Mouse (Mus musculus): ENCODE measurements around the gene Agpat1. TPM values are rescaled to one million over a fixed set of nuclear protein-coding genes. Genes with fewer than 3 reads are reported as not detected.
A peak's percentile ranks its signal among the peaks of the same experiment; 100 is the strongest.

Agpat1 gene
- total RNA-seq, 2 experiments from 2014 or later: 61.5 to 63.2 TPM

- intact Hi-C loops (cut with DNase I): loop anchor here (10.0 kb wide), 1 partner anchor 186 kb away; the partner anchor contains the start of genes Dxo and Stk19
- DNase-seq: peak in 1 of 2 experiments; percentile 8
Observed at GRCm38 (mm10) chr17:34648141-34648890, 44.3 kb downstream of the Agpat1 start.

- DNase-seq: no peak
- intact Hi-C loops (cut with DNase I): loop anchor here (10.0 kb wide), 1 partner anchor 186 kb away; the partner anchor contains the start of genes Dxo and Stk19
Observed at GRCm38 (mm10) chr17:34649106-34649864, 45.2 kb downstream of the Agpat1 start.

- intact Hi-C loops (cut with DNase I): no loop called here
- DNase-seq: no peak
Observed at GRCm38 (mm10) chr17:34650781-34651180, 46.7 kb downstream of the Agpat1 start.

- DNase-seq: no peak
- intact Hi-C loops (cut with DNase I): loop anchor here (2.0 kb wide), 1 partner anchor 61 kb away; no protein-coding TSS in a partner anchor
Observed at GRCm38 (mm10) chr17:34651507-34652221, 47.6 kb downstream of the Agpat1 start.

- intact Hi-C loops (cut with DNase I): loop anchor here (2.0 kb wide), 1 partner anchor 60 kb away; no protein-coding TSS in a partner anchor
Observed at GRCm38 (mm10) chr17:34652546-34652945, 48.5 kb downstream of the Agpat1 start.

GRCm38 (mm10) chr17:34652985-34653384, 48.9 kb downstream of the Agpat1 start:
- intact Hi-C loops (cut with DNase I): loop anchor here (2.0 kb wide), 1 partner anchor 60 kb away; no protein-coding TSS in a partner anchor
- DNase-seq: no peak

More at GRCm38 (mm10) chr17:34652546-34652945, 48.5 kb downstream of the Agpat1 start:
- DNase-seq: no peak

GRCm38 (mm10) chr17:34653746-34654285, 49.8 kb downstream of the Agpat1 start:
- DNase-seq: peak in 1 of 2 experiments; percentile 63
- intact Hi-C loops (cut with DNase I): loop anchor here (2.0 kb wide), 1 partner anchor 59 kb away; no protein-coding TSS in a partner anchor

GRCm38 (mm10) chr17:34654392-34654791, 50.3 kb downstream of the Agpat1 start:
- intact Hi-C loops (cut with DNase I): no loop called here
- no peak for DNase-seq

- DNase-seq: peak; percentile 73 to 81
- intact Hi-C loops (cut with DNase I): no loop called here
Observed at GRCm38 (mm10) chr17:34655160-34655559, 51.1 kb downstream of the Agpat1 start.

GRCm38 (mm10) chr17:34655581-34655991, 51.5 kb downstream of the Agpat1 start:
- intact Hi-C loops (cut with DNase I): no loop called here
- peak; percentile 83 to 89 for DNase-seq

GRCm38 (mm10) chr17:34656666-34657065, 52.6 kb downstream of the Agpat1 start:
- no peak for DNase-seq
- intact Hi-C loops (cut with DNase I): no loop called here

- no peak for DNase-seq
- intact Hi-C loops (cut with DNase I): no loop called here
Observed at GRCm38 (mm10) chr17:34657271-34657670, 53.2 kb downstream of the Agpat1 start.

GRCm38 (mm10) chr17:34658145-34658544, 54.1 kb downstream of the Agpat1 start:
- intact Hi-C loops (cut with DNase I): no loop called here

GRCm38 (mm10) chr17:34658591-34658990, 54.5 kb downstream of the Agpat1 start:
- DNase-seq: no peak
- intact Hi-C loops (cut with DNase I): no loop called here

More at GRCm38 (mm10) chr17:34658145-34658544, 54.1 kb downstream of the Agpat1 start:
- DNase-seq: no peak

- no peak for DNase-seq
- intact Hi-C loops (cut with DNase I): no loop called here
Observed at GRCm38 (mm10) chr17:34659181-34659896, 55.3 kb downstream of the Agpat1 start.

- intact Hi-C loops (cut with DNase I): no loop called here
- no peak for DNase-seq
Observed at GRCm38 (mm10) chr17:34659897-34660214, 55.8 kb downstream of the Agpat1 start.

- intact Hi-C loops (cut with DNase I): no loop called here
- DNase-seq: peak in 1 of 2 experiments; percentile 65
Observed at GRCm38 (mm10) chr17:34660259-34660820, 56.3 kb downstream of the Agpat1 start.

GRCm38 (mm10) chr17:34661121-34661591, 57.1 kb downstream of the Agpat1 start:
- DNase-seq: peak in 1 of 2 experiments; percentile 65
- intact Hi-C loops (cut with DNase I): no loop called here

- no peak for DNase-seq
- intact Hi-C loops (cut with DNase I): no loop called here
Observed at GRCm38 (mm10) chr17:34662468-34662867, 58.4 kb downstream of the Agpat1 start.

Data from gastrocnemius, postnatal 36 days (tissue).